Mouse (Mus musculus): ENCODE results near the gene Nono. TPM values are rescaled to one million over a fixed set of nuclear protein-coding genes. Genes with fewer than 3 reads are reported as not detected.
A peak's percentile ranks its signal among the peaks of the same experiment; 100 is the strongest.

The Nono gene
- 157 and 159 TPM in 2 replicates for polyA plus RNA-seq (2012; rRNA removed)

GRCm38 (mm10) chrX:101429142-101429949 is at the start of gene Nono:
Gene Nono, plus strand, starts transcription at chrX:101429318.
- peak; percentile 87 to 88 for DNase-seq (ENCODE audit: extremely low spot score in 1 of 2, low spot score in 1 of 2)

GRCm38 (mm10) chrX:101379744-101380143 is 49.4 kb upstream of the Nono start:
- no peak for DNase-seq (ENCODE audit: extremely low spot score in 1 of 2, low spot score in 1 of 2)

GRCm38 (mm10) chrX:101383455-101383854 is 45.7 kb upstream of the Nono start:
- DNase-seq (ENCODE audit: extremely low spot score in 1 of 2, low spot score in 1 of 2): no peak

- DNase-seq (ENCODE audit: extremely low spot score in 1 of 2, low spot score in 1 of 2): peak in 1 of 2 experiments; percentile 25
Observed at GRCm38 (mm10) chrX:101384439-101385137, 44.5 kb upstream of the Nono start.

- DNase-seq (ENCODE audit: extremely low spot score in 1 of 2, low spot score in 1 of 2): no peak
Observed at GRCm38 (mm10) chrX:101386222-101386621, 42.9 kb upstream of the Nono start.

GRCm38 (mm10) chrX:101388866-101389537 is 40.1 kb upstream of the Nono start:
- DNase-seq (ENCODE audit: extremely low spot score in 1 of 2, low spot score in 1 of 2): peak in 1 of 2 experiments; percentile 16

- DNase-seq (ENCODE audit: extremely low spot score in 1 of 2, low spot score in 1 of 2): no peak
Observed at GRCm38 (mm10) chrX:101394341-101394740, 34.8 kb upstream of the Nono start.

GRCm38 (mm10) chrX:101396459-101396858 is 32.7 kb upstream of the Nono start:
- no peak for DNase-seq (ENCODE audit: extremely low spot score in 1 of 2, low spot score in 1 of 2)

GRCm38 (mm10) chrX:101418946-101419724 is 10.0 kb upstream of the Nono start:
- peak; percentile 15 to 46 for DNase-seq (ENCODE audit: extremely low spot score in 1 of 2, low spot score in 1 of 2)

- peak; percentile 63 to 86 for DNase-seq (ENCODE audit: extremely low spot score in 1 of 2, low spot score in 1 of 2)
Observed at GRCm38 (mm10) chrX:101419725-101420699, 9.1 kb upstream of the Nono start.

GRCm38 (mm10) chrX:101420700-101421095 is 8.4 kb upstream of the Nono start, which contains the start of gene Zmym3:
Gene Zmym3, minus strand, starts transcription at chrX:101420849.
- no peak for DNase-seq (ENCODE audit: extremely low spot score in 1 of 2, low spot score in 1 of 2)

- DNase-seq (ENCODE audit: extremely low spot score in 1 of 2, low spot score in 1 of 2): no peak
Observed at GRCm38 (mm10) chrX:101423462-101423861, 5.7 kb upstream of the Nono start.

GRCm38 (mm10) chrX:101427774-101428173 is 1.3 kb upstream of the Nono start:
- no peak for DNase-seq (ENCODE audit: extremely low spot score in 1 of 2, low spot score in 1 of 2)

- DNase-seq (ENCODE audit: extremely low spot score in 1 of 2, low spot score in 1 of 2): peak in 1 of 2 experiments; percentile 14
Observed at GRCm38 (mm10) chrX:101428785-101429141, 355 bp upstream of the Nono start.

- no peak for DNase-seq (ENCODE audit: extremely low spot score in 1 of 2, low spot score in 1 of 2)
Observed at GRCm38 (mm10) chrX:101429976-101430375, 858 bp downstream of the Nono start.

- DNase-seq (ENCODE audit: extremely low spot score in 1 of 2, low spot score in 1 of 2): no peak
Observed at GRCm38 (mm10) chrX:101448886-101449475, 19.9 kb downstream of the Nono start, which contains the start of gene Itgb1bp2. Gene Itgb1bp2, plus strand, starts transcription at chrX:101449088.

GRCm38 (mm10) chrX:101451147-101451546 is 22.0 kb downstream of the Nono start:
- DNase-seq (ENCODE audit: extremely low spot score in 1 of 2, low spot score in 1 of 2): no peak

GRCm38 (mm10) chrX:101451591-101451990 is 22.5 kb downstream of the Nono start:
- no peak for DNase-seq (ENCODE audit: extremely low spot score in 1 of 2, low spot score in 1 of 2)

GRCm38 (mm10) chrX:101472202-101472601 is 43.1 kb downstream of the Nono start:
- no peak for DNase-seq (ENCODE audit: extremely low spot score in 1 of 2, low spot score in 1 of 2)

Data from frontal cortex, adult 2 months (tissue).